Mouse (Mus musculus) midbrain, embryonic 11.5 days (tissue): ENCODE measurements around the gene Crat. TPM values are rescaled to one million over a fixed set of nuclear protein-coding genes. Genes with fewer than 3 reads are reported as not detected.

ENCODE experiments used
- ATAC-seq: fragments of 200-750 bp; cut with Nextera tagmentation; 2 replicates; pipeline ENCODE4 v1.8.0; 2017; ENCODE audit warnings: moderate TSS enrichment, moderate library complexity; ENCODE audit not compliant: low FRiP score
- DNase-seq: peaks from one replicate; pipeline ENCODE4 v3.0.0; 2015; ENCODE audit warnings: low spot score; ENCODE audit errors: missing footprints
- H3K27ac ChIP-seq: fragments of 300-500 bp; sonication (generic); 2 replicates; pipeline ENCODE4 v1.5.1; 2014; ENCODE audit warnings: low read depth, low read length
- H3K27me3 ChIP-seq: fragments of 300-500 bp; sonication (generic); 2 replicates; pipeline ENCODE4 v1.6.1; 2014; ENCODE audit warnings: mild to moderate bottlenecking, low read length, moderate library complexity, mixed read lengths; ENCODE audit not compliant: control insufficient read depth, insufficient read depth
- H3K36me3 ChIP-seq: fragments of 300-500 bp; sonication (generic); 2 replicates; pipeline ENCODE4 v1.6.1; 2014; ENCODE audit warnings: mild to moderate bottlenecking, low read length, moderate library complexity, mixed read lengths; ENCODE audit not compliant: control insufficient read depth, insufficient read depth
- H3K4me1 ChIP-seq: fragments of 300-500 bp; sonication (generic); 2 replicates; pipeline ENCODE4 v1.6.1; 2014; ENCODE audit warnings: low read length; ENCODE audit not compliant: control insufficient read depth, insufficient read depth
- H3K4me2 ChIP-seq: fragments of 300-500 bp; sonication (generic); 2 replicates; pipeline ENCODE4 v1.6.1; 2014; ENCODE audit warnings: mild to moderate bottlenecking, moderate library complexity
- H3K4me3 ChIP-seq: fragments of 300-500 bp; sonication (generic); 2 replicates; pipeline ENCODE4 v1.5.1; 2014; ENCODE audit warnings: low read depth, low read length
- H3K9ac ChIP-seq: fragments of 300-500 bp; sonication (generic); 2 replicates; pipeline ENCODE4 v1.6.1; 2014; ENCODE audit warnings: low read length
- H3K9me3 ChIP-seq: fragments of 300-500 bp; sonication (generic); 2 replicates; pipeline ENCODE4 v1.6.1; 2016; ENCODE audit warnings: low read length; ENCODE audit not compliant: control insufficient read depth
- WGBS: fragments of 180-500 bp; shearing (Covaris S2); extraction: QIAGEN DNeasy Blood & Tissue Kit; methylation state at CpG from one replicate; pipeline ENCODE4 v1.1.7; 2014; 5-methylcytosine and 5-hydroxymethylcytosine counted together
- polyA plus RNA-seq: library from polyadenylated mRNA; unstranded; fragments of >200 nt; fragmentation: Nextera tagmentation; extraction: Ambion mirVana; gene quantifications from 2 replicates; pipeline ENCODE4 v1.2.1, GENCODE M21; 2014

Gene Crat
- polyA plus RNA-seq, 1 experiment from 2014 or later: 23.7 TPM

DNA sequence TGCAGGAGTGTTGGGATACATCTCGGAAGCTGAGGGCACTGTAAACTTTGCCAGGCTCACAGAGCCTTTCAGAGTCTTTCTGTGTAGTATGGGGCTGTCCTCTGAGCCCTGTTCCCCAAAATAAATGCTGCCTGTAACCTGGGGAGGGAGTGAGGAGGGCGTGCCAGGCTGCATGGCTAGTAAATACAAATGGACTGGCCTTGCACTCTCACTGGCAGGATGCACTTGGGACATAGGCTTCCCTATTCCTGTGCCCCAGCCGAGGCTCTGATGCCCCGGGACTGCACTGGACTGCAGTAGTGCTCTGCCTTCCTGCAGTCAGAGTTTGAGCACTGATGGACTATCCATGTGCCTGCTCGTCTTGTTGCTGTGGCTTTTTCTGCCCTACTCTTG is 26.9 kb upstream of the Crat start:
- H3K4me3 ChIP-seq: no peak overlapping the region
- peaks cover 52% of the 10 kb centered on the region for H3K4me1 ChIP-seq
- DNase-seq: no peak

DNA sequence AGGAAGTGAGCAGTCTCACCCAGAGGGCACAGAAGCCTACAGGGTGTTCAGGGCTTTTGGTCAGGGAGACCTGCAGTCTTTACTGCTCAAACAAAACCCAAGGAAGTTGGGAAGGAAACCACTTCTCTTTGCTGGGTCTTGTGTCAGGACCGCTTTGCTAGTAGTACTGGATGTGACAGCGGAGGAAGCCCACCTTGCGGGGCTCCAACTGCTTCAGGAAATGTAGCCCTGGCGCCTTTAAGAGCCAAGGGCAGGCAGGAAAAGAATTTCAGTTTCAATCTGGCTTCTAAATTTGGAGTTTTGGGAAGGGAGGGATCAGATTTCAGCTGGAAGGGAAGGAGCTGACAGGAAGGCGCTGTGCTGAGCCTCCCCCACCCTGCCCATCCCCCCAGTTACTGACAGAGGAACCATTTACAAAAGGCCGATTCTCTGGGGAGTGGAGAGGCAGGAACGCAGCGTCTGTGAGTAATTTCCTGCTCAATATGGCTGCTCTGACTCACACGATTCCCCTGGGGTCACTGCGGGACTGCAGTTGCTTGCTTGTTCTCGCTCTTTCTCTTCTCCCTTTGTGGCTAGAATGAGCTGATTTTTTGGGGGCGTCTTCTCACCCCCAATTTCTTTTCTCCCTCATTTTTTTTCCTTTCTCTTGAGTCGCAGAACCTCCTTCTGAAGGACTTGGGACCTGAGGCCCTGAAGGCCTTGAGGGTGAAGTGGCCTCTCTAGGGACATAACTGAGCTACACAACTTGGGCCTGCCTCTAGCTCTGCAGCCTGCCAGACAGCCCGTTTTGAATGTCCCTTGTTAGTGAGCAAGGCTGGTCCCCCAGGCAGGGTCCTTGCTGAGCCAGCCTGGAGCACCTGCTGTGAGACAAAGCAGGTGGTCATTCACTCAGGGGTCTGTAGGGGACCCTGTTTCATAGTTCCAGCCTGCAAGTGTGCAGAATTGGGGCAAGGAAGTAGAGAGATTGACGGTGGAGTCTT is 26.2 kb upstream of the Crat start:
- peak overlapping the region; percentile 98 for H3K27ac ChIP-seq
- peaks cover 52% of the 10 kb centered on the region for H3K4me1 ChIP-seq
- DNase-seq (peak; percentile 97), ATAC-seq (peak; percentile 76; the same call in 1 of the 2 replicates)
- WGBS: 5% methylated on average over 15 of the region's 15 CpGs
- H3K9ac ChIP-seq: peak overlapping the region; percentile 71
- H3K4me2 ChIP-seq: peak overlapping the region; percentile 40
- no peaks in the 10 kb centered on the region for H3K27me3 ChIP-seq
- peak overlapping the region; percentile 13; the same call in 1 of the 2 replicates for H3K4me3 ChIP-seq
- H3K36me3 ChIP-seq: peaks cover 18% of the 10 kb centered on the region
- no peaks in the 10 kb centered on the region for H3K9me3 ChIP-seq

More for the DNA sequence above, 26.9 kb upstream of the Crat start:
- Histone ChIP-seq H3K27ac (peak overlapping the region; percentile 98), H3K4me2 (peak overlapping the region; percentile 40; the same call in 1 of the 2 replicates), H3K9me3 (no peaks in the 10 kb centered on the region), H3K9ac (peak overlapping the region; percentile 71), H3K27me3 (no peaks in the 10 kb centered on the region), H3K36me3 (peaks cover 18% of the 10 kb centered on the region)
- WGBS: 63% methylated on average over 5 of the region's 5 CpGs
- no peak for ATAC-seq

DNA sequence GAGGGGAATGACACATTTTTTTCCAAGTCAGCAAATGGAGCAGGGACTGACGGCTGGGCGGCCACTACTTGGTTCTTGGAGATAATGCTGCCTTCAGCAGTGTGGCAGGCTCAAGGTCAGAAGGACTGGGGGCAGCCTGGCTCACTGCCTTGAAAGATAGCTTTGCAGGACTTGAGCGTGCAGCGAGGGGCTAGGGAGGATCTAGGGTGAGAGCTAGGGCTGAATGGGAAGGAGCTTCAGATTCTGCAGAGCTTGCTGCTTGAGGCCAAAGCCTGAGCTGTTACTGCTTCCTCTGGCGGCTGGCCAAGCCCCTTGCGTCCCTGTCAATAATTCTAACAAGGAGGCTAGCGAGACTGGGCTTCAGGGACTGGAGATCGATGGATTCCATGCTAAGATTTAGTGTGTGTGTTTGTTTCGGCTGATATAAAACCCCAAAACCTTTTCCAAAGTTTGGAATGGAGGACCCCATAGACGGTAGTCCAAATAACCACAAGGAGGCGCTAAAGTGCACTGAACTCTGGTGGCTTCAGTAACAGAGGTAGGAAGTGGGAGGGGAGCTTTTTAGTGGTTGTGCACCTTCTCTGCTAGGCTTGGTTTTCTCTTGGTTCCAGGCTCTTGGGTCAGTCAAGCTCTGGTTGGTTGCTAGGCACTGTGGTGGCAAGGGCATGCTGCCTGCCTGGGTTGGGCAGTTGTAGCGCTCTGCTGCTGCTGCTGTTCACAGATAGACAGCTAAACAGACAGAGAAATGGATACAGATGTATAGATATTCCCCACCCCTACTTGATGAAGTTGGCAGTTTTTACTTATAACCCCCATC is 25.3 kb upstream of the Crat start:
- WGBS: 19% methylated on average over 12 of the region's 12 CpGs
- no peak overlapping the region for H3K4me3 ChIP-seq
- peak overlapping the region; percentile 40 for H3K4me2 ChIP-seq
- no peaks in the 10 kb centered on the region for H3K27me3 ChIP-seq
- peaks cover 18% of the 10 kb centered on the region for H3K36me3 ChIP-seq
- peak overlapping the region; percentile 71 for H3K9ac ChIP-seq
- peak; percentile 97 for DNase-seq
- H3K9me3 ChIP-seq: no peaks in the 10 kb centered on the region
- peak; percentile 23; the same call in 1 of the 2 replicates for ATAC-seq
- H3K4me1 ChIP-seq: peaks cover 52% of the 10 kb centered on the region
- peak overlapping the region; percentile 98 for H3K27ac ChIP-seq

DNA sequence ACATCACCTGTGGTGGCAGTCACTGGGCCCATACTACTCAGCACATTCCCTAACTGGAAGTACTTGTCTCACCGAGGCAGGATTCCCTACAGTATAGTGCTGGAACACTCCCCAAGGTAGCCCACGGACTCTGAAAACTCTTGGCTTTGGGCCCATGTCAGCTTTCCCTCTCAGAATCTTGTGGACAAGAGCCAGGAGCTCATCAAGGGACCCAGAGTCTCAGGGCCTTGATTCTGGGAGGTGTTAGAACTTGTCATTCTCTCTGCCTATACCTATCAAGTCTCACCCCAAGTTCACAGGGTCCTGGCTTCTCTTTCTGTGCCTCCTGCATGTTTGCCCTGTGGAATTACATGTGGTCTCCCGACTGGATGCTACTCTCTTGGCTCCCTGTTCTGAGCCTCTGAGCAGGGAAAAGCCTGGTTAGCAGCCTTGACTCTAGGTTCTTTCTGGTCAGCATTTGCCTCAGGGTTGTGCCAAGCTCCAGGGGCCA is 24.6 kb upstream of the Crat start:
- H3K4me1 ChIP-seq: peaks cover 46% of the 10 kb centered on the region
- no peak for DNase-seq
- H3K4me3 ChIP-seq: no peak overlapping the region
- no peak overlapping the region for H3K4me2 ChIP-seq
- WGBS: 79% methylated on average over 3 of the region's 3 CpGs
- H3K36me3 ChIP-seq: peaks cover 14% of the 10 kb centered on the region
- no peak for ATAC-seq
- H3K27ac ChIP-seq: peak overlapping the region; percentile 98
- no peaks in the 10 kb centered on the region for H3K9me3 ChIP-seq
- peak overlapping the region; percentile 3; the same call in 1 of the 2 replicates for H3K9ac ChIP-seq
- H3K27me3 ChIP-seq: no peaks in the 10 kb centered on the region

DNA sequence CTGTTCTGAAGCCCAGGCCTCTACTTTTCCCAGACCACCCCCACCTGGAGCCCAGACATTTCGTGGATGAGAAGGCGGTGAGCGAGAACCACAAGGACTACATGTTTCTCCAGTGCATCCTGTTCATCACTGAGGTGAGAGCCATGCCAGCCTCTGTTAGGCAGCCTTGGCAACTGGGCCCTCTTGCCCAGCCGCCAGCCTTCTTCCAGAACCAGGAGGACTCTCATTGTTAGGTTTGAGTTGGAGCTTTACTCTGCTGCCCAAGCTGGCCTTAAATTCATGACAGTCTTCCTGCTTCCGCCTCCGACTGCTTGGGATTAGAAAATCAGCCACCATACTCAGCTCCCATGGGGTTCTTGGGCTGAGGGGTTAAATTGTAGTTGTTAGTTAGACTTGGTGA is 24.0 kb upstream of the Crat start:
- Histone ChIP-seq H3K9me3 (no peaks in the 10 kb centered on the region), H3K36me3 (peaks cover 14% of the 10 kb centered on the region), H3K9ac (no peak overlapping the region), H3K4me2 (no peak overlapping the region), H3K27me3 (no peaks in the 10 kb centered on the region), H3K4me3 (no peak overlapping the region), H3K27ac (no peak overlapping the region), H3K4me1 (peaks cover 41% of the 10 kb centered on the region)
- no peak for ATAC-seq
- no peak for DNase-seq
- WGBS: 95% methylated on average over 6 of the region's 6 CpGs

DNA sequence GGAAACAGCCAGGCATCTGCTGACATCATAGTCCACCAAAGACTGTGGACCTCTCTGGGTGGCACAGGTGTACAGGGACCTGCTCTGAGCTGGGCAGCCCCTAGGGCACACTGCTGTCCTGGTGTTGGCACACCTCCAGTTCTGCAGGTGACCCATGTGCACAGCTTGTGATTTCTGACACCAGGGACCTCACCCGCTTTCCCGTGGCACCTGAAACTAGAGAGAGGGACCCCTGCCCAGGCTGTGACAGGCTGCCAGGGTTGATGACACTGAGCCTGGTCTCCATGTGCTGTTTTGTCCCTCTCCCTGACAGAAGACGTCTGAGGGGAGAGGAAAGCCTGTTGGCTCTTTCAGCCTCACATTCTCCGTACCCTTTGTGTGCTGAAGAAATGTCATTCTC is 22.2 kb upstream of the Crat start:
- Histone ChIP-seq H3K9ac (no peak overlapping the region), H3K4me2 (no peak overlapping the region), H3K36me3 (peaks cover 20% of the 10 kb centered on the region), H3K9me3 (no peaks in the 10 kb centered on the region), H3K4me3 (no peak overlapping the region), H3K4me1 (peaks cover 26% of the 10 kb centered on the region), H3K27ac (no peak overlapping the region), H3K27me3 (no peaks in the 10 kb centered on the region)
- ATAC-seq (no peak), DNase-seq (peak; percentile 66)
- WGBS: 93% methylated on average over 3 of the region's 4 CpGs

DNA sequence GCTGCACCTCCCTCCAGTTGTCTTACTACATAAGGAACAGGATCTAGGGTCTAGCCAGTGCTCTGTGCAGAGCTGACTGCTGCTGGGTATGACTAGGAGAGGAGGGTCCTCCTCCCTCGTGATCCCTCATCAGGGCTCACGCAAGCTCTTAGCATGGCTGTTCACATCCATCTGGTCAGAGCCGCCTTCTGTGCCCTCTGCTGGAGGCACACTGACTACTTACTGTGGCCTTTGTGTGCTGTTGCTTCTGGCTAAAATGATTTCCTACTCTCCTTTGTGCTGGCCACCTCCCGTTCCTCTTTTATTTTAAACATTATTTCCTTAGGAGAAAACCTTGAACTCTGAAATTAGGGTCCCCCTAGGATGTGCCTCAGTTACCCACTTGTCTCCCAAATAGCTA is 21.2 kb upstream of the Crat start:
- no peak overlapping the region for H3K9ac ChIP-seq
- peaks cover 20% of the 10 kb centered on the region for H3K36me3 ChIP-seq
- H3K27me3 ChIP-seq: no peaks in the 10 kb centered on the region
- ATAC-seq (no peak), DNase-seq (peak; percentile 53)
- no peak overlapping the region for H3K4me2 ChIP-seq
- H3K4me3 ChIP-seq: no peak overlapping the region
- H3K9me3 ChIP-seq: no peaks in the 10 kb centered on the region
- no peak overlapping the region for H3K27ac ChIP-seq
- peaks cover 17% of the 10 kb centered on the region for H3K4me1 ChIP-seq
- 87% methylated on average over 4 of the region's 4 CpGs for WGBS

DNA sequence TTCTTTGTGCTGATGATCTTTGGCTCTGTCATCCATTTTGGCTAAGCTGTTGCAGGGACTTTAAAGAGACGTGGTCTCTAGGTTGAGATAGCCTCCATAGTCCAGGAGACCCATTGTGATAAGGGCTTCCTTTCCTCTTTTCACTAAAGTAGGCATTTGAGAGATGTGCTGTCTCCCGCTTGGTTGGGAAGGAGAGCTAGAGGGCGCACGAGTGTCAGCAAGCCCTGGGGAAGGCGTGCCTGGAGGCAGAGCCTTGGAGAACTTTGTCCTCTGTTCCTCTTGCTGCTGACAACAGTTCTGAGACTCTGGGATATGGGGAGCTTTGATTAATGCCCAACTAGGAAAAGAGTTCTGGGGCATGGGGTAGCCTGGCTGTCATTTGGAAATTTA is 20.5 kb upstream of the Crat start:
- no peaks in the 10 kb centered on the region for H3K9me3 ChIP-seq
- DNase-seq: no peak
- no peaks in the 10 kb centered on the region for H3K27me3 ChIP-seq
- no peak overlapping the region for H3K4me3 ChIP-seq
- no peak overlapping the region for H3K4me2 ChIP-seq
- no peak overlapping the region for H3K9ac ChIP-seq
- no peak for ATAC-seq
- no peak overlapping the region for H3K27ac ChIP-seq
- peaks cover 20% of the 10 kb centered on the region for H3K36me3 ChIP-seq
- WGBS: 81% methylated on average over 5 of the region's 5 CpGs
- H3K4me1 ChIP-seq: peaks cover 10% of the 10 kb centered on the region
